Mouse (Mus musculus): ENCODE measurements around the gene Arpin. TPM values are rescaled to one million over a fixed set of nuclear protein-coding genes. Genes with fewer than 3 reads are reported as not detected.

Arpin gene
- polyA plus RNA-seq (2021; fragmentation: Nextera tagmentation): 14.9 and 18.4 TPM in 2 replicates
- long read RNA-seq, experiment 1, transcript Arpin-201 (6 exons, 2,277 nt): major isoform, 35 of 38 reads
- long read RNA-seq, experiment 1, partial matches to known transcripts: 1 of 38 reads
- long read RNA-seq, experiment 1, other reads (novel, unspliced or antisense): 2 of 38 reads
- long read RNA-seq, experiment 2, transcript Arpin-201 (6 exons, 2,277 nt): major isoform, 43 of 50 reads
- long read RNA-seq, experiment 2, partial matches to known transcripts: 1 of 50 reads
- long read RNA-seq, experiment 2, other reads (novel, unspliced or antisense): 6 of 50 reads

GRCm38 (mm10) chr7:79934862-79935510 is at the start of gene Arpin:
TSS of gene Arpin (minus strand) at chr7:79935359.

GRCm38 (mm10) chr7:79920344-79920983 is 14.7 kb downstream of the Arpin start, which contains the start of gene Ap3s2:
TSS of gene Ap3s2 (minus strand) at chr7:79920649.

Small RNA genes within 50 kb of the gene (microRNA-seq; reads per million reads assigned to microRNA genes)
- gene Gm24541: not detected

Other genes starting within 250 kb of the Arpin start
- gene Kif7, start 219.6 kb downstream of the Arpin start, polyA plus RNA-seq (2021; fragmentation: Nextera tagmentation): 0.34 and 0.41 TPM in 2 replicates
- gene Plin1, start 202.5 kb downstream of the Arpin start, polyA plus RNA-seq (2021; fragmentation: Nextera tagmentation): 0.30 and 0.34 TPM in 2 replicates
- gene Pex11a, start 192.2 kb downstream of the Arpin start, polyA plus RNA-seq (2021; fragmentation: Nextera tagmentation): 15.8 and 17.3 TPM in 2 replicates
- gene Wdr93, start 192.2 kb downstream of the Arpin start, polyA plus RNA-seq (2021; fragmentation: Nextera tagmentation): 0.34 and 0.87 TPM in 2 replicates
- gene Mesp1, start 141.6 kb downstream of the Arpin start, polyA plus RNA-seq (2021; fragmentation: Nextera tagmentation): 0.39 and 0.40 TPM in 2 replicates
- gene Mesp2, start 124.6 kb downstream of the Arpin start, polyA plus RNA-seq (2021; fragmentation: Nextera tagmentation): 0.19 and 0.69 TPM in 2 replicates
- gene Anpep, start 74.3 kb downstream of the Arpin start, polyA plus RNA-seq (2021; fragmentation: Nextera tagmentation): 0.24 and 0.45 TPM in 2 replicates
- 13.9 and 15.3 TPM in 2 replicates for gene Ap3s2, start 14.7 kb downstream of the Arpin start, polyA plus RNA-seq (2021; fragmentation: Nextera tagmentation)
- gene Zfp710, start 89.5 kb upstream of the Arpin start, polyA plus RNA-seq (2021; fragmentation: Nextera tagmentation): 2.8 and 3.7 TPM in 2 replicates
- gene Idh2, start 180.0 kb upstream of the Arpin start, polyA plus RNA-seq (2021; fragmentation: Nextera tagmentation): 55.4 and 64.0 TPM in 2 replicates